Mouse (Mus musculus) E14TG2a.4 (cell line): ENCODE measurements around the gene Slc9a8.

ENCODE experiments used
- H3K27me3 ChIP-seq: 2 replicates; pipeline ENCODE4 v1.6.1; 2014; ENCODE audit warnings: low read length, control low read depth; ENCODE audit not compliant: insufficient read depth
- H3K36me3 ChIP-seq: 2 replicates; pipeline ENCODE4 v1.6.1; 2014; ENCODE audit warnings: low read length, control low read depth; ENCODE audit not compliant: insufficient read depth
- H3K4me1 ChIP-seq: replicated peaks from 2 replicates; pipeline ENCODE4 v1.6.1; 2014; ENCODE audit warnings: low read depth, low read length, control low read depth
- H3K4me3 ChIP-seq: replicated peaks from 2 replicates; pipeline ENCODE4 v1.5.1; 2014; ENCODE audit warnings: mild to moderate bottlenecking, low read length
- H3K9me3 ChIP-seq: 2 replicates; pipeline ENCODE4 v1.6.1; 2014; ENCODE audit warnings: low read length, control low read depth
- CTCF ChIP-seq: conservative IDR thresholded peaks from 2 replicates; pipeline ENCODE4 v1.5.1; 2014; ENCODE audit warnings: low read length
- NANOG ChIP-seq: IDR thresholded peaks from 2 replicates; pipeline ENCODE4 v1.6.1; 2014; ENCODE audit warnings: borderline replicate concordance, low read length, mixed read lengths
- POU5F1 ChIP-seq: IDR thresholded peaks from 2 replicates; pipeline ENCODE4 v1.6.1; 2014; ENCODE audit warnings: low read length, borderline replicate concordance

The Slc9a8 gene

DNA sequence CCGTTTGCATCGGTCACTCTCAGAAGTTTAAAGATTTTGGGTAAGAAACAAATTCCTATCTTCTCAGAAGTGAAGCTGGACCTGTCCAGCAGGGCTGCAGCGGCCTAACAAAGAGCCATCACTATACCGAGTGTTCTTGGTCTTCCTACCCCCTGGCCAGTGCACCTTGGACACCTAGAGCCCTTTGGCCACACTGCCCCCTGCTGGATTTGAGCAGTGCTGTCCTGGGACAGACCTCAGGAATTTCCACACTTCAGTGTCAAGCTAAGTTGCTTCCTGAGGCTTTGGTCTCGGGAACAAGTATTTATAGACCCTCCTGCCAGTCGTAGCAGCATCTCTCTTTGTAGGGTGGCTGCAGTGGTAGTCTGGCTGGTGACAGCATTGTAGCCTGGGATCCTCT, 41.4 kb downstream of the Slc9a8 start:
- peak; percentile 64 for TF ChIP-seq CTCF
- TF ChIP-seq POU5F1: no peak
- Histone ChIP-seq H3K36me3 (peaks cover 99% of the 10 kb centered on the region), H3K4me1 (peaks cover 57% of the 10 kb centered on the region), H3K9me3 (no peaks in the 10 kb centered on the region), H3K4me3 (no peak overlapping the region), H3K27me3 (no peaks in the 10 kb centered on the region)

DNA sequence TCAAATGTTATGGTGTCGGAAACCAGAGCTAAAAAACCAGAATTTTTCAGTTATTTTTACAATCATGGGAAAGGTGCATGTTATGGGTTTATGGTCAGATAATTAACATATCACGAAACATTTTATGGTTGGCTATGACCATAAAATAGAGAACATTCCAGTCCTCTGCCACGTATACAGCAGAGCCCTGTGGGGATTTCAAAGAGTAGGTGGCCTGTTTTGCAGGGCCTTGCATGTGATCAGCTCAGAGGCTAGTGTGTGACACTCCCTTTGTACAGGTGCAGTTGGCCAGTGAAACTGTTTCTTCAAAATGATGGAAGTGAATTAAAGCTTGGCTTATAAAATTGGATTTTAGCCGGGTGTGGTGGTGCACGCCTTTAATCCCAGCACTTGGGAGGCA, 42.3 kb downstream of the Slc9a8 start:
- H3K36me3 ChIP-seq: peaks cover 98% of the 10 kb centered on the region
- no peak overlapping the region for H3K4me3 ChIP-seq
- no peaks in the 10 kb centered on the region for H3K27me3 ChIP-seq
- peaks cover 59% of the 10 kb centered on the region for H3K4me1 ChIP-seq
- H3K9me3 ChIP-seq: no peaks in the 10 kb centered on the region
- TF ChIP-seq POU5F1 (no peak), CTCF (no peak), NANOG (no peak)

DNA sequence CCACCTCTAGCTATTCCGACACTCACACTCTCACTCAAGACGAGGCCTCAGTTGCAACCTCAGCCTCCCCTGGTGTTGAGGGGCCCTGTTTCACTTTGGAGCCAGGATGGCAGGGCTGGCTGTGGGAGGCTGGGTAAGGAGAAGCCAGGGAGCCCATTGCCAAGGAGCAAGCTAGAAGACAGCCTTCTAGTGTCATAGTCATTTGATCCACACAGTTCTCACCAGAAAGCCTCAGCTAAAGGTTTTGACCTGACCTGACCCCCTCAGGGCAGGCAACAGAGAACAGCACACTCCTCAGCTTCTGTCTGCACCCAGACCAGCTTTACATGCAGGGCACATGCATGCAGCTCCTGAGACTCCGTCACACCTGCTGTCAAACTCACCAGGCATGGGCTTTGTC, 44.4 kb downstream of the Slc9a8 start:
- peaks cover 52% of the 10 kb centered on the region for H3K4me1 ChIP-seq
- H3K36me3 ChIP-seq: peaks cover 99% of the 10 kb centered on the region
- TF ChIP-seq NANOG (no peak), CTCF (no peak), POU5F1 (no peak)

DNA sequence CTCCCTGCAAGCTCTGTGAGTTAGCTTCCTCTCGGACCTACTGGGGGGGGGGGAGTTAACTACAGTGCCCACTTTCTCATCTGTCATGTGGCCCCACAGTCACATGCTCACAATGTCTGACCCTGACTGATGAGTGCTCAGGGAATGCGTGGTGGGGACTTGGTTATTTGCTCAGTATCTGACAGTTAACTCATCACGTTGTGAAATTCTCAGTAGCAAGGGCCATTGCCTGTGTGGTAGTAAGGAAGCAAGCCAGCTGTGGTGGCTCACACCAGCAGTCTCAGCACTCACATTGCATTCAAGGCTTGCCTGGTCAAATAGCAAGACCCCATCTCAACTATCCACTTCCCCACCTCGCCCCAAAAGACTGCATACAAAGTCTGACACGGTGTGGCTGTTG, 45.7 kb downstream of the Slc9a8 start:
- Histone ChIP-seq H3K36me3 (peaks cover 98% of the 10 kb centered on the region), H3K4me3 (no peak overlapping the region), H3K27me3 (no peaks in the 10 kb centered on the region), H3K4me1 (peaks cover 52% of the 10 kb centered on the region), H3K9me3 (no peaks in the 10 kb centered on the region)
- TF ChIP-seq NANOG: no peak
- no peak for TF ChIP-seq CTCF
- TF ChIP-seq POU5F1: no peak

More for the DNA sequence above, 44.4 kb downstream of the Slc9a8 start:
- no peaks in the 10 kb centered on the region for H3K27me3 ChIP-seq
- no peak overlapping the region for H3K4me3 ChIP-seq
- H3K9me3 ChIP-seq: no peaks in the 10 kb centered on the region

DNA sequence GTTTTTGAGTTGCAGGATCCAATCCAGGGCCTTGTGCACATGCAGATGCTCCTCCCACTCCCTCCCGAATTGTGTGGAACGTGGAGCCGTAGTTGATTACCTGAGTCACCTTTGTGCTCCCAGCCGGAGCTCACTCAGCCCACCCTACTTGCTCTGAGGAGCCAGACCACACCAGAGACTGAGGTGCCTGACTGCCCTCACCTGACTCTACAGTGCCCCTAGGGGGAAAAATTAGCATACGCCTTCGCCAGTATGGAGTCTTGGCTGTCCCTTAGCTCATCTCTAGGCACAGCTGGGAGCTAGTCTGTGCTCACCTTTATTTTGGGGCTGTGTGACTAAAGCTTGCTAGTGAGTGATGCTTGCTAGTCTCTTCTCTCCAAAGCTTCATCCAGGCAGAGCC, 46.9 kb downstream of the Slc9a8 start:
- no peak overlapping the region for H3K4me3 ChIP-seq
- no peaks in the 10 kb centered on the region for H3K27me3 ChIP-seq
- no peaks in the 10 kb centered on the region for H3K9me3 ChIP-seq
- TF ChIP-seq CTCF (peak; percentile 37), NANOG (no peak)
- peaks cover 98% of the 10 kb centered on the region for H3K36me3 ChIP-seq
- peaks cover 52% of the 10 kb centered on the region for H3K4me1 ChIP-seq

DNA sequence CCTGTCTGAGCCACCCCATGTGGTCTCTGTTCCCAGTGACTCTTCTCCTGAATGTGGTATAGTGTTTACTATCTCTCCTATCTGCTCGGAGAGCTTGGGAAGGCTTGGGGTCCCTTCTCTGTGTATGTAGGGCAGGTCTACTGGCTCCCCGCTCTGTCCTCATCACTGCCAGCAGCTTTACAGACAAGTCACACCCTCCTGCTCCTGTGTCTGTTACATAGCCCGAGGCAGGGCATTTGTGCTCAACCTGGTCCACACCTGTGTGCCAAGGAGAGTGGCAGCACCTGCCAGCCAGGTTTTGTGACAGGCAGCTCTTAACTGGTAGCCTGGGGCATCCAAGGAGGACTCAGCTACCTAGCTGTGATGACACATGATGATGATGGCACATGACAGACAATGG, 49.1 kb downstream of the Slc9a8 start:
- no peak for TF ChIP-seq NANOG
- TF ChIP-seq POU5F1: no peak
- no peak for TF ChIP-seq CTCF
- peaks cover 54% of the 10 kb centered on the region for H3K4me1 ChIP-seq
- H3K36me3 ChIP-seq: peaks cover 98% of the 10 kb centered on the region
- no peaks in the 10 kb centered on the region for H3K9me3 ChIP-seq
- no peak overlapping the region for H3K4me3 ChIP-seq
- no peaks in the 10 kb centered on the region for H3K27me3 ChIP-seq

DNA sequence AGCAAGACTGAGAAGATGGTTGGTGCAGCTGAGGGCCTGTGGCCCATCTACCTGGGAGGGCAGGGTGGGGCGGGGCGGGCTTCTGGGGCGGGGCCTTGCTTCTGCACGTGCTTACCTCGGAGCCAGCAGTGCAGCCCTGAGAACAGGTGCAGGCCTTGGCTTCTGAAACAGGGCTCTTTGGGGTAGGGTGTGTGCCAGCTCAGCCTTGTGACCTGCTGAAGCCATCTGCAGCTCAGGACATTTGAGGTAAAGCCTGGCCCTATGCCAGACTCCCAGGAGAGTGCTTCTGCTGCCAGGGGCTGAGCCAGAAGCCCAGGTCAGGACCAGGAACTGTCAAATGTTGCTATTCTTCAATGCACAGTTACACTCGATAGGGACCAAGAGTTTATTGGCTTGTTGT, 50.1 kb downstream of the Slc9a8 start:
- H3K4me3 ChIP-seq: no peak overlapping the region
- H3K9me3 ChIP-seq: no peaks in the 10 kb centered on the region
- H3K27me3 ChIP-seq: no peaks in the 10 kb centered on the region
- peaks cover 98% of the 10 kb centered on the region for H3K36me3 ChIP-seq
- TF ChIP-seq POU5F1 (no peak), CTCF (no peak), NANOG (no peak)
- peaks cover 55% of the 10 kb centered on the region for H3K4me1 ChIP-seq

DNA sequence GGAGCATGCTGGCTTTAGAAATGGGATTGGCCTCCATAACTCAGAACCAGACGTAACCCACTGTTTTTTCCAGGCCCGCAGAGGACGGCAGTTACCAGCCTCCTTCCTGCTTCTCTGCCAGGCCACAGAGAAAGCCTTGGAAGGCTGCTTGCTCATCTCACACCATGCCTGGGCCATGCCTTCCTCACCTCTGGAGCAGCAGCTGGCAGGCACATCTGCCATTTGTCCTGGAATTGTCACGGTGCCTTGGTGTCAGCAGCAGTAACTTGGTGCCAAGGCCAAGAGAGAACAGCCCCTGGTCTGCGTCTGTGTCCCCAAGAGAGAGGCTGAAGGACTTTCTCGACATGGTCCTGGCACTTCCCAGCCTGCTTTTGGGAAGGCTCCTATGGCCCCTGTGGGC, 52.7 kb downstream of the Slc9a8 start:
- Histone ChIP-seq H3K9me3 (no peaks in the 10 kb centered on the region), H3K4me3 (no peak overlapping the region), H3K27me3 (no peaks in the 10 kb centered on the region), H3K4me1 (peaks cover 50% of the 10 kb centered on the region), H3K36me3 (peaks cover 83% of the 10 kb centered on the region)
- TF ChIP-seq NANOG (no peak), POU5F1 (no peak), CTCF (no peak)

DNA sequence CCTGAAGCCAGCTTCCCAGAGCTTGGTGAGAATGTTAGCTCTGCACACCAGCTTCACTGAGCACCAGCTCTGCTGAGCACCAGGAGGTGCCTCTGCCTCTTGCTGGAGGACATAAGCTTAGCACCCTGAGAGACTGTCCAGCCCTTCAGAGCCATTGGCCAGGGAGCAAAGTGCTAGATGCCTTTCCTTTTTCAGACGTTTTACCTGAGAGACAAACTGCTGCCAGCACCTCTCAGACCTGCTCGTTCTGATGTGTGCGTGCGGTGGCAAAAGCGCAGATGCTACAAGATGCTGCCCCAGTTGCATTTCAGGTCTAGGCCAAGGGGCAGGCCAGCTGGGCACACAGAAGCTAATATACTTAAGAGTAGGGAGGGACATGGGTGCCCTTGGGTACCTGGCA, 54.1 kb downstream of the Slc9a8 start:
- Histone ChIP-seq H3K4me1 (peaks cover 41% of the 10 kb centered on the region), H3K4me3 (no peak overlapping the region), H3K27me3 (no peaks in the 10 kb centered on the region), H3K9me3 (no peaks in the 10 kb centered on the region), H3K36me3 (peaks cover 83% of the 10 kb centered on the region)
- TF ChIP-seq CTCF (no peak), POU5F1 (no peak), NANOG (no peak)
